Mouse (Mus musculus) testis, adult 2 months (tissue): ENCODE data around the gene Mvd. TPM values are rescaled to one million over a fixed set of nuclear protein-coding genes. Genes with fewer than 3 reads are reported as not detected.

Experiments used
- H3K27ac ChIP-seq: fragments of 200-500 bp; 2 replicates; pipeline ENCODE4 v1.5.1; 2012; ENCODE audit warnings: low read depth, low read length; ENCODE audit not compliant: control insufficient read depth, insufficient read depth
- H3K27me3 ChIP-seq: fragments of 200-500 bp; 2 replicates; pipeline ENCODE4 v1.6.1; 2012; ENCODE audit warnings: mild to moderate bottlenecking, low read length, moderate library complexity; ENCODE audit not compliant: control insufficient read depth, insufficient read depth
- H3K36me3 ChIP-seq: fragments of 200-500 bp; 2 replicates; pipeline ENCODE4 v1.6.1; 2012; ENCODE audit warnings: mild to moderate bottlenecking, low read length; ENCODE audit not compliant: control insufficient read depth, insufficient read depth
- H3K4me1 ChIP-seq: fragments of 200-500 bp; 2 replicates; pipeline ENCODE4 v1.6.1; 2012; ENCODE audit warnings: low read length; ENCODE audit not compliant: control insufficient read depth, insufficient read depth
- H3K4me3 ChIP-seq: fragments of 200-500 bp; 2 replicates; pipeline ENCODE4 v1.5.1; 2012; ENCODE audit warnings: low read depth, mild to moderate bottlenecking, low read length, moderate library complexity, mixed read lengths; ENCODE audit not compliant: control insufficient read depth
- CTCF ChIP-seq: fragments of 200-500 bp; IDR thresholded peaks from 2 replicates; pipeline ENCODE4 v1.5.1; 2012; ENCODE audit warnings: low read depth, mild to moderate bottlenecking, inconsistent platforms, low read length, moderate library complexity; ENCODE audit not compliant: control insufficient read depth, insufficient read depth, insufficient replicate concordance
- POLR2A ChIP-seq: fragments of 200-500 bp; IDR thresholded peaks from 2 replicates; pipeline ENCODE4 v1.6.1; 2012; ENCODE audit warnings: low read depth, mild to moderate bottlenecking, inconsistent platforms, low read length, moderate library complexity; ENCODE audit not compliant: control insufficient read depth
- polyA plus RNA-seq: library from polyadenylated mRNA; depleted of rRNA; stranded (reverse); fragments of >200 nt; gene quantifications from 2 replicates; pipeline ENCODE4 v1.2.3, GENCODE M21; 2012; rRNA removed

Mvd gene
- polyA plus RNA-seq, result 6.5 and 6.6 TPM in 2 replicates

DNA sequence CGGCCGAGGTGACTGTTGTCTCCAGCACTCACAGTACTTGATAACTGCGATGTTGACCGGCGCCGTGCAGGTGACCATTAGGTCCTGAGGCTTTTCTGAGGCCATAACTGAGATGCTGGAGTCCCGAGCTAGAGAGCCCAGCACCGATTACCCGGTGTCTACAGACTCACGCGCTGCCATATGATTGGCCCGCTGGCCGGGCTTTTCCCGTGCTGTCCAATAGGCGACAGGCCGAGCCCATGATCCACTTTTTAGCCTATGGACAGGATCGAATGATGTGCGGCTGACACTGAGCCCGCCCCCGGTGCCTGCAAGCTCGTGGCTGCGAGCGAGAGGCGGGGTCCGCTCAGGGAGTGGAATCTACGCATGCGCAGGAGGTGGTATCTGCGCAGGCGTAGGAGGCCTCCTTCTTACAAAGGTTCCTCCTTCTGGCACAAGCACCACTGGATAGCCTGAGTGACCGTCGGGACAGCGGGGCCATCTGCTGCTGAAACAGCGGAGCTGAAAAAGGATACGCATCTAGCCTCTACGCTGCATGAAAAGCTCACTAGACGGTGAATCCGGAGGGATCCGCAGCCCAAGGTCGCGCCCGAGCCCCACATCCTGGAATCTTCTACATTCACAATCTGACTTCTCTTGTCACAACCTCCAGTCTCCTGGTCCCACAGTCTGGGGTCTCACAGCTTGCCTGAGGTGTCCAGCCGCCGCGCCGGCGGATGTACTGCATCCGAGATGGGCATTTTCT, at the start of gene Mvd:
TSS of gene Mvd (minus strand) at position 161 of the 745 bp plus-strand sequence.
- H3K27ac ChIP-seq, result peak within 1 kb of the TSS; percentile 80

DNA sequence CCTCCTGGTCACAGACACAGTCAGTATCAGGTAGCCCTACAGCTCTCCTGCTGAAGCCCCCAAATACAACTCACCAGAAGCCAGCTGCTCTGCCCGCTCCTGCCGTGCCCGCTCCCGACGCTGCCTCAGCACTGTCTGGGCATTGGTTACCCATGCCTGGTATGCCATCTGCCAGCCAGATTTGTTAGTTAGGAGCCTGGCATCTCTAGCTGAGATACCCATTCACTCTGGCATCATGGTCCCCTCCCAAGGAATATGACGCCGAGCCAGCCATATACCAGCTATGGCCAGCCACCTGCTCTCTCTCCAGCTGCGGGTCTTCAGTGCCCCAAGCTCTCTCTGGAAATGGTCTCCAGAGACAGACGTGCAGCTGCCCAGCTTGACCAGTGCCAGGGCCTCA, 45.2 kb upstream of the Mvd start:
- TF ChIP-seq CTCF (no peak), POLR2A (no peak)
- Histone ChIP-seq H3K4me1 (no peaks in the 10 kb centered on the region), H3K27ac (no peak overlapping the region), H3K4me3 (no peak overlapping the region), H3K36me3 (no peaks in the 10 kb centered on the region), H3K27me3 (no peaks in the 10 kb centered on the region)

More for the DNA sequence above, at the start of gene Mvd:
- Histone ChIP-seq H3K4me3 (peak within 1 kb of the TSS; percentile 81), H3K4me1 (peaks cover 9% of the 10 kb centered on the region), H3K36me3 (no peaks in the 10 kb centered on the region), H3K27me3 (no peaks in the 10 kb centered on the region)
- TF ChIP-seq POLR2A, result peak; percentile 66
- peak; percentile 51; the same call in 1 of the 2 replicates for TF ChIP-seq CTCF

DNA sequence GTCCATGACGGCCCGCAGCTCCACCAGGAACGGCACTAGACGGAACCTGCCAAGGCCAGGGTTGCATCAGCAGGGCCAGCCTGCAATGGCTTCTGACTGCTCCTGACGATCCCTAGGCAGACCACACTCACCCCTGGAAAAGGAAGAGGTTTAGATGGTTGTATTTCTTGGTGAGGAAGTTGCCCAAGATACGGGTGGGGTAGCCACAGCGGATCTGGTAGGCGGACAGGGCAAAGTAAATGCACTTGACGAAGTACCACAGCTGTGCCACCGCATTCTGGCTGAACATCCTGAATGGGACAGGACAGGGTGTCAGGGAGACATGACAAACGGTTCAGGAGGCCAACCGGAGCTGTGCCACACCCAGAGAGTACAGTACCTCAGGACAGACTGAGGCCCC, 41.6 kb upstream of the Mvd start:
- H3K4me3 ChIP-seq, result no peak overlapping the region
- no peak for TF ChIP-seq POLR2A
- no peak for TF ChIP-seq CTCF
- H3K36me3 ChIP-seq, result no peaks in the 10 kb centered on the region
- no peaks in the 10 kb centered on the region for H3K27me3 ChIP-seq
- H3K27ac ChIP-seq, result no peak overlapping the region
- no peaks in the 10 kb centered on the region for H3K4me1 ChIP-seq

DNA sequence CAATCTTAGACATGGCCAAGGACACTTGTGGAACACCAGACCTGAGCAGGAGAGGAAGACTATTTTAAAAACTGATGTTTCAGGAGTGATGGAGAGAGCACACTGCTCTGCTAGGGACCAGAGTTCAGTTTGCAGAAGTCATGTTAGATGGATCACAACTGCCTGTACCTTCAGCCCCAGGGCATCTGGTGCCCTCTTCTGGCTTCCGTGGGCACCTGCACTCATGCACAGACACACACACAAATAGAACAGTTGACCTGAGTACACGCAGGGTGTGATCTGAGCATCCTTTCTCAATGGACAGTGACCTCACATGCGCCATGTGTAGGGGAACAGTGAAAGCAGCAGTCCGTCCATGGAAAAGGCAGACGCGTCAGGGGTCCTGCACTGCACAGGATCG, 40.7 kb upstream of the Mvd start:
- TF ChIP-seq POLR2A, result no peak
- TF ChIP-seq CTCF, result no peak; the same call in 1 of the 2 replicates
- Histone ChIP-seq H3K4me3 (no peak overlapping the region), H3K27ac (no peak overlapping the region), H3K36me3 (no peaks in the 10 kb centered on the region), H3K27me3 (no peaks in the 10 kb centered on the region), H3K4me1 (no peaks in the 10 kb centered on the region)

DNA sequence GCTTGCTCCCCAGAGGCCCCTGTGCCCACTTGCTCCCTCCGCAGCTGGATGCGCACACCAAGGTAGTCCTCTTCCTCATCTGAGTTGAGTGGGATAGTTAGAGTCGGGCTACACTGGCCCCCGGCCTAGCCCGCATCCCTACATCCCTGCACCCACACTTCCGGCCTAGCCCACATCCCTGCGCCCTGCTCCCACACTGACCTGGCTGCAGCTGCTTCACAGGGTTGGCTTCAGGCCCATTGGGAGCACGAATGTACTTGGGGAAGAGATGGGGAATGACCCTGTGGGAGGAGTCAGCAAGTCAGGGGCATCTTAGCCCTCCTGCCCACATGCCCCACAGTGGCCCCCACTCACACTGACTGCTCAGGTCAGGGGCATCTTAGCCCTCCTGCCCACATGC, 39.2 kb upstream of the Mvd start:
- peaks cover 3% of the 10 kb centered on the region; the same call in 1 of the 2 replicates for H3K36me3 ChIP-seq

DNA sequence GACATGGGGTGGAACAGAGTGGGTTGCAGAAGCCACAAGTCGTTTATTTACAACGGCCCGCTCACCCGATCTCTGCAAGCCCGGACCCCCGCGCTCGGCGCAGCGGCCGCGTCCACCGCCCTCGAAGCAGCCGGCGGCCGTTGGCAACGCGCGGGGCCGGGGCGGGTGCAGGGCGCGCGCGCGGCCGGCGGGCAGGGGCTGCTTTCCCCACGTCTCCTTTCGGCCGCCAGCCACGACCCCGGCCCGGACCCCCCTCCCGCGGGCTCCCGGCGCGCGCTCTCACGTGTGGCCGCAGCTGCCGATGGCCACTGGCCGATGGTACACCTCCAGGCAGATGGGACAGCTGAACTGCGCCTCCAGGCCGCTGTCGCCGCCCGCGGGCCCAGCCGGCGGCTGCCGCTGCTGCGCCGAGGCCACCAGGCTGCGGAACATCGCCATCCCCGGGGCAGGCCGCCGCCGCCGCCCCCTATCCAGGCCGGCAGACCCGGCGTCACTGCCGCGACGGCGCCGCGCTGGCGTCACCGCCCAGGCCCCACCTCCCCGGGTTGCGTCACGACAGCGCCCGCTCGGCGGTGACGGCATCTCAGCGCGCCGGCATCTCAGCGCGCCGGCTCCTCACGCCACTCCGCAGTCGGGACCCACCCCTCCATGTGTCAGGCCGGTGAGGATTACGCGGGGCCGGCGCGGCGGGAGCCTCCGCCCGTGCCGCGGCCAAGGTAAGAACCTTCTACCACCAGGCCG, 32.5 kb upstream of the Mvd start, which contains the start of the genes Rnf166 and Ctu2:
TSS of gene Rnf166 (minus strand) at position 485 of the 741 bp plus-strand sequence.
TSS of gene Ctu2 (plus strand) at position 564 of the 741 bp plus-strand sequence.
- Histone ChIP-seq H3K36me3 (peaks cover 3% of the 10 kb centered on the region), H3K27ac (peak within 1 kb of the TSS; percentile 92), H3K4me3 (peak within 1 kb of the TSS; percentile 96), H3K4me1 (peaks cover 14% of the 10 kb centered on the region), H3K27me3 (no peaks in the 10 kb centered on the region)
- TF ChIP-seq POLR2A, result peak; percentile 83
- TF ChIP-seq CTCF, result no peak

More for the DNA sequence above, 39.2 kb upstream of the Mvd start:
- Histone ChIP-seq H3K27ac (no peak overlapping the region), H3K4me1 (no peaks in the 10 kb centered on the region), H3K4me3 (no peak overlapping the region), H3K27me3 (no peaks in the 10 kb centered on the region)
- no peak for TF ChIP-seq CTCF
- TF ChIP-seq POLR2A, result no peak

DNA sequence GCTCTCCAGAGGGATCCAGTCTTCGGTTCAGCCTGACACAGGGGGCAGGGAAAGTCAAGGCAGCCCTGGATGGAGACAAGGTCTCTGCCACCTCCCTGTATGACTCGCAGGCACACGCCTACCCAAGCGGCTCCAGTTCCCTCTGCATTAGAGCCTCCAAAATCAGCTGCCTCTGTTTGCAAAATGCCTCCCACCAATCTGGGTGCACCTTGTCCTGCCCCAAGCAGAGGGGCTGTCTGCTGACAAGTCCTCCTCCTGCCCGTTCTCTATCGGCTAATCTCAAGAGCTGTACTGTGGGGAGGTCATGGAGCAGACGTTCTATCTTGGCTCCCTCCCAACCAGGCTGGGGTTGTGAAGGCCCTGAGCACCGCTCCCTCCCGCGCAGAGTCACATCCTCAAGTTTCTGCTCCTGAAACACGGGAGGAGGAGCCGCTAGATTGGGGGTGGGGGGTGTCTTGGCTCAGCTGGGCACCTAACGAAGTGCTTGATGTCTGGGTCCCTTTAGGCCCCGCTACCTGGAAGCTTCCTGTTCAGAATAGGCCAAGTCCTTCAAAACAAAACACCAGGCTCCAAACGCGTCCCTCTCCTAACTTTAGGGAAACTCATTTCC, 31.8 kb upstream of the Mvd start:
- H3K27me3 ChIP-seq, result no peaks in the 10 kb centered on the region
- H3K36me3 ChIP-seq, result peaks cover 3% of the 10 kb centered on the region
- H3K27ac ChIP-seq, result peak overlapping the region; percentile 92
- H3K4me1 ChIP-seq, result peaks cover 14% of the 10 kb centered on the region
- peak overlapping the region; percentile 96 for H3K4me3 ChIP-seq
- TF ChIP-seq CTCF, result no peak
- TF ChIP-seq POLR2A, result no peak
